Mouse (Mus musculus) hematopoietic multipotent progenitor cell, adult 10-12 weeks (in vitro differentiated cells): Measurements from ENCODE around the gene Rassf7. TPM values are rescaled to one million over a fixed set of nuclear protein-coding genes. Genes with fewer than 3 reads are reported as not detected.

Experiments
- polyA plus RNA-seq: library from polyadenylated mRNA; stranded (reverse); fragments of >175 nt; gene quantifications from 2 replicates; pipeline ENCODE4 v1.2.3, GENCODE M21; 2012; ENCODE audit warnings: low replicate concordance

The Rassf7 gene
- 18.6 and 26.2 TPM in 2 replicates for polyA plus RNA-seq

GRCm38 (mm10) chr7:141215101-141215879, at the start of gene Rassf7:
Rassf7 (plus strand) TSS chr7:141215860.

GRCm38 (mm10) chr7:141172116-141173006, 43.3 kb upstream of the Rassf7 start, which contains the start of gene Rnh1:
Rnh1 (minus strand) TSS chr7:141172857.

GRCm38 (mm10) chr7:141193948-141194347, 21.7 kb upstream of the Rassf7 start, which contains the start of the genes Hras and Lrrc56:
Hras (minus strand) TSS chr7:141194005.
Lrrc56 (plus strand) TSS chr7:141194157.

GRCm38 (mm10) chr7:141213605-141214235, 1.9 kb upstream of the Rassf7 start, which contains the start of gene Lmntd2:
Lmntd2 (minus strand) TSS chr7:141214080.

GRCm38 (mm10) chr7:141228279-141229067, 12.8 kb downstream of the Rassf7 start, which contains the start of gene Phrf1:
Phrf1 (plus strand) TSS chr7:141228784.

GRCm38 (mm10) chr7:141265739-141266561, 50.3 kb downstream of the Rassf7 start, which contains the start of gene Irf7:
Irf7 (minus strand) TSS chr7:141266481.

Other genes starting within 250 kb of the Rassf7 start
- gene Ifitm1, start 248.6 kb upstream of the Rassf7 start, polyA plus RNA-seq, result 8.5 TPM in 2 replicates
- gene Ifitm3, start 205.1 kb upstream of the Rassf7 start, polyA plus RNA-seq, result 25.7 and 51.0 TPM in 2 replicates
- 4.0 and 4.9 TPM in 2 replicates for gene Ifitm6, start 197.9 kb upstream of the Rassf7 start, polyA plus RNA-seq
- not detected in 2 replicates for gene Gm17387, start 186.7 kb upstream of the Rassf7 start, polyA plus RNA-seq
- 3.7 and 11.5 TPM in 2 replicates for gene B4galnt4, start 154.8 kb upstream of the Rassf7 start, polyA plus RNA-seq
- 30.0 and 50.9 TPM in 2 replicates for gene Pkp3, start 137.6 kb upstream of the Rassf7 start, polyA plus RNA-seq
- gene Sigirr, start 115.3 kb upstream of the Rassf7 start, polyA plus RNA-seq, result 44.4 and 49.0 TPM in 2 replicates
- not detected in 2 replicates for gene Ano9, start 98.1 kb upstream of the Rassf7 start, polyA plus RNA-seq
- gene Ptdss2, start 93.5 kb upstream of the Rassf7 start, polyA plus RNA-seq, result 25.5 and 46.6 TPM in 2 replicates
- gene Rnh1, start 43.0 kb upstream of the Rassf7 start, polyA plus RNA-seq, result 9.0 and 40.5 TPM in 2 replicates
- 32.3 and 36.1 TPM in 2 replicates for gene Hras, start 21.9 kb upstream of the Rassf7 start, polyA plus RNA-seq
- gene Lrrc56, start 21.7 kb upstream of the Rassf7 start, polyA plus RNA-seq, result 13.6 and 20.7 TPM in 2 replicates
- 4.7 and 9.3 TPM in 2 replicates for gene Lmntd2, start 1.8 kb upstream of the Rassf7 start, polyA plus RNA-seq
- 119 and 133 TPM in 2 replicates for gene Phrf1, start 12.9 kb downstream of the Rassf7 start, polyA plus RNA-seq
- gene Irf7, start 50.6 kb downstream of the Rassf7 start, polyA plus RNA-seq, result 136 and 455 TPM in 2 replicates
- 0.06 and 0.34 TPM in 2 replicates for gene Cdhr5, start 60.9 kb downstream of the Rassf7 start, polyA plus RNA-seq
- 0.21 TPM in 1 of 2 replicates, not detected in the other for gene Sct, start 63.3 kb downstream of the Rassf7 start, polyA plus RNA-seq
- gene Drd4, start 76.1 kb downstream of the Rassf7 start, polyA plus RNA-seq, result 0.11 TPM in 1 of 2 replicates, not detected in the other
- 16.9 and 54.5 TPM in 2 replicates for gene Deaf1, start 111.8 kb downstream of the Rassf7 start, polyA plus RNA-seq
- gene Tmem80, start 111.9 kb downstream of the Rassf7 start, polyA plus RNA-seq, result 23.7 and 40.6 TPM in 2 replicates
- 0.34 and 0.65 TPM in 2 replicates for gene Eps8l2, start 123.0 kb downstream of the Rassf7 start, polyA plus RNA-seq
- gene Taldo1, start 176.3 kb downstream of the Rassf7 start, polyA plus RNA-seq, result 33.5 and 307 TPM in 2 replicates
- 9.9 and 18.8 TPM in 2 replicates for gene Gatd1, start 198.3 kb downstream of the Rassf7 start, polyA plus RNA-seq
- 0.10 TPM in 1 of 2 replicates, not detected in the other for gene Cend1, start 213.6 kb downstream of the Rassf7 start, polyA plus RNA-seq
- 66.0 and 111 TPM in 2 replicates for gene Slc25a22, start 222.0 kb downstream of the Rassf7 start, polyA plus RNA-seq
- 11.3 and 32.9 TPM in 2 replicates for gene Pidd1, start 228.2 kb downstream of the Rassf7 start, polyA plus RNA-seq
- 3,922 and 5,182 TPM in 2 replicates for gene Rplp2, start 231.5 kb downstream of the Rassf7 start, polyA plus RNA-seq
- gene Pnpla2, start 239.3 kb downstream of the Rassf7 start, polyA plus RNA-seq, result 122 and 166 TPM in 2 replicates
- 4.4 and 5.5 TPM in 2 replicates for gene Cracr2b, start 245.2 kb downstream of the Rassf7 start, polyA plus RNA-seq